Mouse (Mus musculus): ENCODE data around the gene Fam217a.
A peak's percentile ranks its signal among the peaks of the same experiment; 100 is the strongest.
"Not testable (repeated sequence)": the region's sequence is repeated elsewhere in the genome, so short reads cannot be mapped to it uniquely, and the experiment has no call there.

Fam217a gene

GRCm38 (mm10) chr13:34874736-34875135, 49.4 kb downstream of the Fam217a start:
- not testable (repeated sequence) for DNase-seq (ENCODE audit: extremely low read depth, low read depth)

GRCm38 (mm10) chr13:34873801-34874681, 50.1 kb downstream of the Fam217a start:
- peak; percentile 94 for DNase-seq (ENCODE audit: extremely low read depth, low read depth)

GRCm38 (mm10) chr13:34864420-34865169, 59.5 kb downstream of the Fam217a start:
- no peak for DNase-seq (ENCODE audit: extremely low read depth, low read depth)

GRCm38 (mm10) chr13:34861166-34861565, 62.9 kb downstream of the Fam217a start:
- not testable (repeated sequence) for DNase-seq (ENCODE audit: extremely low read depth, low read depth)
